Mouse (Mus musculus): Measurements from ENCODE around the gene Nhlrc3.

Gene Nhlrc3

DNA sequence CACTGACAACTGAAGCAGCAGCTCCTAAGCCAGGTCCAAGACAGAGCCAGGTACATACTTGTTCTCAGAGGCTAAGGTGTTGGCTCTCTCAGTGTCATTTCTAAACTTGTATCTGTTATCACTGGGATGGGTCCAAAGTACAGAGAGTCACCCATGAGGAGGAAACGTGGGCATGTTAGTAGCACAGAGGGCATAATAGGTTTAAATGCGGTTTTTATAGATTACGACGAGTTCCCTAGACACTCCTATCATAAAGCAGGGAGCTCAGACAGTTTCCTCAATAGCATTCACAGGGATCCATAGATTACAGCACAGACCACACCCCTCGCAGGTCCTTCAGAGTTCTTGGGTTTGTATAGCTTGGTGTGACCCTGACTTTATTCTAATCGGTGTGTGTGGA is 9.1 kb downstream of the Nhlrc3 start:
- no peak for DNase-seq (ENCODE audit: low spot score)

- DNase-seq (ENCODE audit: low spot score): no peak
Measured at GRCm38 (mm10) chr3:53453346-53453745, 9.8 kb downstream of the Nhlrc3 start.

DNA sequence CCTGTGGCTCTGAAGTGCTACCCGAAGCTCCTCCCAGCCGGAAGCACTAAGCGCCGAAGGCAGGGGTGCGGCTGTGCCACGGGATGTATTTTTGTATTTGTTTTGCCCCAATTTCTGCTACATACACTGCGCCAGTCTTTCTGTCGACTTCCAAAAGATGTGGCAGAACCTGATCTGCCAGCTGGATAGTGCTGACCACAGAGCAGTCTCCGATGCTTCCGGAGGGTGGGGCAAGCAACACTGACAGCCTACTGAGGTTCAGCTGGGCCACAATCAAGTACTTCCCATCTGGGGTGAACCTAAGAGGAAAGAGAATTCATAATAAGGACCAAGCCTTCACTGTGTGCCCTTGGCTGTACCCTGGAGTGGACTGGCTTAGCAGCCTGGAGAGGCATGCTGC is 10.8 kb downstream of the Nhlrc3 start:
- no peak for DNase-seq (ENCODE audit: low spot score)

GRCm38 (mm10) chr3:53450666-53451065 is 12.5 kb downstream of the Nhlrc3 start:
- no peak for DNase-seq (ENCODE audit: low spot score)

- peak; percentile 92 for DNase-seq (ENCODE audit: low spot score)
Measured at GRCm38 (mm10) chr3:53448208-53448607, 14.9 kb downstream of the Nhlrc3 start.

- no peak for DNase-seq (ENCODE audit: low spot score)
Measured at GRCm38 (mm10) chr3:53446801-53447200, 16.3 kb downstream of the Nhlrc3 start.

GRCm38 (mm10) chr3:53445540-53445939 is 17.6 kb downstream of the Nhlrc3 start:
- DNase-seq (ENCODE audit: low spot score): peak; percentile 26

- no peak for DNase-seq (ENCODE audit: low spot score)
Measured at GRCm38 (mm10) chr3:53436550-53436949, 26.6 kb downstream of the Nhlrc3 start.

- DNase-seq (ENCODE audit: low spot score): no peak
Measured at GRCm38 (mm10) chr3:53434610-53435009, 28.5 kb downstream of the Nhlrc3 start.

- no peak for DNase-seq (ENCODE audit: low spot score)
Measured at GRCm38 (mm10) chr3:53423576-53423975, 39.6 kb downstream of the Nhlrc3 start.

GRCm38 (mm10) chr3:53422691-53423090 is 40.4 kb downstream of the Nhlrc3 start:
- DNase-seq (ENCODE audit: low spot score): no peak

GRCm38 (mm10) chr3:53421656-53422055 is 41.5 kb downstream of the Nhlrc3 start:
- DNase-seq (ENCODE audit: low spot score): no peak

DNA sequence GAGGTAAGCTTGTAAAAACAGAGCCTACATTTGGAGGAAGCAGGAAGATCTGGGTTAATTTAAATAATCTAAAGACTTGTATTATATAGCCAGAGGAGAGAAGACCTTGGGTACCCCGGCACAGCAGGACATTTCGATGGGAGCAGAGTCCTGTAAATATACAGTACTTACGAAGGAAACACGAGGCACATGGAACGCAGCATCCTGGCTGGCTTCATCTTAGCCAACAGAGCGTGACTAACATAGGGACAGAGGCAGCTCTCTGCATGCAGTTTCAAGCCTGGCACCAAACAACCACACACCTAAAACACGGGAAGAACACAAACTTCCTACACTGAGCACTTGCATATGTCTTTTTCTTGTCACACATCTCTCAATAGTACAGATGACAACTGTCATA is 45.4 kb downstream of the Nhlrc3 start:
- no peak for DNase-seq (ENCODE audit: low spot score)

DNA sequence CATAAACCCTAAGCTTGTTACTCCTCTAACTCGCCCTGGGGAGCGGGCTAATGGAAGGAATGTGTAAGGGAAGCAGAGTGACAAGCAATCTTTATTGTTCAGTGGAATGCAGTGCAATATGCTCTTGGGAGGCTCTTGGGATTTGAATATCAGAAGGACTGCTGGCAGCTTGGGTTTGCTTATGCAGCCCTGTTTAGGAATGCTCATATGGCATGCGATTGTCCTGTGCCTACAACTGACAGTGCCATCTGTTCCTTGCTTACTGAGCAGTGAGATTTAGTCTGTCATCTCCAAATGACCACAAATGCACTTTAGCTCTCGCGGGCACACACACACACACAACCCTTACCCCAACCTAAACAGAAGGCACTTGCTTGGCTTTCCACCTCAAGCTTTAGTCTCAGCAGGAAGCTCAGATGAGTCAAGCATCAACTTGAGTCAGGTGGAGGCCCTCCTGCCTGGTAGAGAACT is 47.1 kb downstream of the Nhlrc3 start:
- peak; percentile 39 for DNase-seq (ENCODE audit: low spot score)

GRCm38 (mm10) chr3:53413959-53414358 is 49.2 kb downstream of the Nhlrc3 start:
- no peak for DNase-seq (ENCODE audit: low spot score)

DNA sequence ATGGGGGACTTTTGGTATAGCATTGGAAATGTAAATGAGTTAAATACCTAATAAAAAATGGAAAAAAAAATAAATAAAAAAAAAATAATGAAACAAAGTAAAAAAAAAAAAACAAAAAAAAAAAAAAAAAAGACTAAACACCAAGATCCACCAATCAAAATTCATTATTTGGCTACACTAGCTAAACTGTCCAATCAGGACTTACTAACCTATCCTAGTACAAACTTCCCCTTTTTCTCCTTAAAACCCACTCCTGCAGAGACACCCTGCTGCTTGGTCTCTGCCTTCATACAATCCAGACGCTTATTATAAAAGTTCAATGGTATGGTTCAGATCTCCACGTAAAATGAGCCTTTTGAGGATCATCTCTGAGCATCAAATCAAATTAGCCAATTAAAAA is 49.7 kb downstream of the Nhlrc3 start:
- no peak for DNase-seq (ENCODE audit: low spot score)

- no peak for DNase-seq (ENCODE audit: low spot score)
Measured at GRCm38 (mm10) chr3:53412259-53412658, 50.9 kb downstream of the Nhlrc3 start.

GRCm38 (mm10) chr3:53410031-53410430 is 53.1 kb downstream of the Nhlrc3 start:
- DNase-seq (ENCODE audit: low spot score): peak; percentile 7

- no peak for DNase-seq (ENCODE audit: low spot score)
Measured at GRCm38 (mm10) chr3:53407145-53407544, 56.0 kb downstream of the Nhlrc3 start.

Data from embryo, embryonic 10 days (tissue).